Mouse (Mus musculus): ENCODE results near the gene Zkscan14. TPM values are rescaled to one million over a fixed set of nuclear protein-coding genes. Genes with fewer than 3 reads are reported as not detected.

The Zkscan14 gene
- total RNA-seq (2023), result 10 to 100 TPM; 12.5 to 14.7 TPM

DNA sequence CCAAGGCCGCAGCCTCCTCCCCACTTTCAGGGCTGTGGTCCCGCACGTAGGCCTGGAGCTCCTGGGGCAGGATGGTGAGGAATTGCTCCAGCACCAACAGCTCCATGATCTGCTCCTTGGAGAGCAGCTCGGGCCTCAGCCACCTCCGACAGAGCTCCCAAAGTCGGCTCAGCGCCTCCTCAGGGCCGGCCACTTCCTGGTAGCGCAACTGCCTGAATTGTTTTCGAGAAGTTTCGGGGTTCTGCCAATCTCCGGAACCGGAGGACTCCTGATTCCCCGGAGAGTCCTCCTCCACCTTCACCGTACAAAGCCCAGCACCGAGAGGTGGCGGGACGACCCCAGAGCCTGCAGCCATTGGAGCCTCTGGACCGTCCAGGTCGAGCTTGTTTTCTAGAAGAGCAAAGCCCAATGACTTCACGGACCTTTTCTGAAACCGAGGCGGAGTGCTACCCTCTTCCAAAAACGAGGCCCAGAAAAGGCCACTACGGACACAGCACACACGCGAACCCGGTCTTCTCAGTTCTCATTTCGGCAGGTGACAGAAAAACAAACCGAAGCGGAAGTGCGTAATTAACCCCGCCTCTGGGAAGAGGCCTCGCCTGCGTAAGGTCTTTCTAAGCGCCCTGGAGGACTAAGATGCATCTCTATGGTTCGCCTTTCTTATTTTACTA lies at the start of gene Zkscan14:
TSS of gene Zkscan14 (minus strand) at position 548 of the 671 bp plus-strand sequence.

GRCm38 (mm10) chr5:145231367-145231871 lies 29.8 kb upstream of the Zkscan14 start, which contains the start of gene Zfp655:
TSS of gene Zfp655 (plus strand) at chr5:145231715.

GRCm38 (mm10) chr5:145203936-145204691 lies 2.4 kb upstream of the Zkscan14 start, which contains the start of gene Zkscan5:
TSS of gene Zkscan5 (plus strand) at chr5:145204562.

DNA sequence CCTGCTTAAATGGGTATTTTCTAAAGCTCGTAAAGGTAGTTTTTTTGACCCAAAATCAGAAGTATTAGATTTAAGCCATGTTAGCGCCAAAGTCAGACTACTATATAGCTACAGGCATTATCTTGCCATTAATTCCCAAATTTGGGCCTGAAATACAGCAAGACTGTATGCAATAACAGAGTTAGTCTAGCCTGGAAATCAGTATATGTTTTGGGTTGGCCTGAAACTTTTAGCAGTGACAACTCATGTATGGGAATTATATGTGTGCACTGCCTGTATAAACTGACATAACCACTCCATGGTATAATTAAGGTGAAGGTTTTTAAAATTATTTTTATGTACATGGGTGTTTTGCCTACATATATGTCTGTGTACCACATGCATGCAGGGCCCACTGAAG lies 9.7 kb downstream of the Zkscan14 start, which contains the start of gene Atp5j2:
TSS of gene Atp5j2 (minus strand) at position 101 of the 400 bp plus-strand sequence.

DNA sequence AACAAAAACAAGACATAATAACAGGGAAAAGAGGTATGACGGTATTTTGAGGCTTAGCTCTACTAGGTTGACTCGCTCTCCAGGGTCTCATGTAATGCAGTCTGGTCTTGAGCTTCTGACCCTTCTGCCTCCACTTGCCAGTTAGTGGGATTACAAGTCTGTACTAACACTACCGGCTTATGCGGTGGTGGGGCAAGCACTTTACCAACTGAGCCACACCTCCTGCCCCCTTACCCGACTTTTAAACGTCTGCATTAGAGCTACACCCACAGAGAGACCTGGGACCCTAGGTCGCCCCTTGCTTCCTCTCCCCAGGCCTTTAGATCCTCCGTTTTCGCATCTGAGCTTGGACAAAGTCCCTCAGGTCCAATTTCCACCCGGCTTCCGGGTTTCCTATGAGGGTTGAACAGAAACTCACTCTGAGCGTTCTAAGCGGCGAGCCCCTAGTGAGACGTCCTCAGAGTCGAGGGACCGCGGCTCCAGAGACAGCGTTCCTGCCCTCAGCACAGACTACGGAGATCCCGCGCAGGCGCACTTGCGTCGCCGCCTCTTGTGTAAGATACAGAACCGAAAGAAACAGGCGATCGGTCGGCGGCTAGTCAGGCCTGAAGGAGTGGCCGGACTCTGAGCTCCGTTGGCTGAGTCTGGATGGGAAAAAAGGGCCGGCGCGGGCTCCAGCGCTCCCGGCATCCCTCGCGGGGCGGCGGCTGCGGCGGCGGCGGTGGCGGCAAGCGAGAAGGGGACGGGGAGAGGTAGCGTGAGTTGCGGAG lies 34.9 kb downstream of the Zkscan14 start, which contains the start of the genes Ptcd1 and Cpsf4:
TSS of gene Ptcd1 (minus strand) at position 573 of the 770 bp plus-strand sequence.
TSS of gene Cpsf4 (plus strand) at position 678 of the 770 bp plus-strand sequence.

Other genes with a start within 250 kb of the Zkscan14 start
- gene Smurf1, start 236.0 kb downstream of the Zkscan14 start, total RNA-seq (2023), result 10 to 100 TPM; 12.4 to 13.2 TPM
- not detected for gene Gm4871, start 169.1 kb downstream of the Zkscan14 start, total RNA-seq (2023)
- gene 1700018F24Rik, start 158.9 kb downstream of the Zkscan14 start, total RNA-seq (2023), result not detected
- 10 to 100 TPM; 79.1 to 86.9 TPM for gene Arpc1a, start 118.0 kb downstream of the Zkscan14 start, total RNA-seq (2023)
- not detected for gene Kpna7, start 117.8 kb downstream of the Zkscan14 start, total RNA-seq (2023)
- gene Arpc1b, start 87.7 kb downstream of the Zkscan14 start, total RNA-seq (2023), result 1,000 to 10,000 TPM in 1 of 2 experiments, 100 to 1,000 TPM in 1; 966 to 1,061 TPM
- gene Pdap1, start 61.6 kb downstream of the Zkscan14 start, total RNA-seq (2023), result 10 to 100 TPM; 34.0 to 39.6 TPM
- gene Bud31, start 61.5 kb downstream of the Zkscan14 start, total RNA-seq (2023), result 100 to 1,000 TPM; 123 to 126 TPM
- 10 to 100 TPM; 13.8 to 15.7 TPM for gene Ptcd1, start 34.8 kb downstream of the Zkscan14 start, total RNA-seq (2023)
- 10 to 100 TPM; 29.3 to 29.5 TPM for gene Cpsf4, start 34.7 kb downstream of the Zkscan14 start, total RNA-seq (2023)
- 100 to 1,000 TPM; 112 TPM for gene Atp5j2, start 9.8 kb downstream of the Zkscan14 start, total RNA-seq (2023)
- gene Zkscan5, start 2.7 kb upstream of the Zkscan14 start, total RNA-seq (2023), result 1 to 10 TPM; 4.0 to 4.1 TPM
- gene Zfp655, start 29.8 kb upstream of the Zkscan14 start, total RNA-seq (2023), result 10 to 100 TPM; 46.1 to 56.4 TPM
- 1 to 10 TPM; 7.8 to 8.1 TPM for gene Zscan25, start 78.6 kb upstream of the Zkscan14 start, total RNA-seq (2023)
- gene Cyp3a57, start 143.4 kb upstream of the Zkscan14 start, total RNA-seq (2023), result not detected